Mouse (Mus musculus): Measurements from ENCODE around the gene Gm4707. TPM values are rescaled to one million over a fixed set of nuclear protein-coding genes. Genes with fewer than 3 reads are reported as not detected.

Gm4707 gene
- polyA plus RNA-seq, 1 experiment from 2014 or later: 0.98 TPM

- H3K4me2 ChIP-seq (replicated peaks; ENCODE audit: low read depth): no peak overlapping the region
- WGBS: 93% methylated on average over 1 of the region's 1 CpGs
Observed at GRCm38 (mm10) chr17:71417008-71417407, 42.7 kb downstream of the Gm4707 start.

More at GRCm38 (mm10) chr17:71417008-71417407, 42.7 kb downstream of the Gm4707 start:
- 0 out of 2 replicates have a peak, but pooled peaks cover 4% of the 10 kb centered on the region for H3K9me3 ChIP-seq (ENCODE audit: control insufficient read depth, low read length)
- peaks cover 3% of the 10 kb centered on the region for H3K36me3 ChIP-seq (ENCODE audit: control insufficient read depth, insufficient read depth, low read length)
- H3K4me1 ChIP-seq (replicated peaks; ENCODE audit: control insufficient read depth, insufficient read depth): no peaks in the 10 kb centered on the region
- H3K4me3 ChIP-seq (ENCODE audit: low read depth, low read length): no peak overlapping the region
- TF ChIP-seq CTCF (IDR thresholded peaks at IDR 0.05; ENCODE audit: low read depth): no peak
- no peak for DNase-seq (ENCODE audit: low spot score)
- no peak overlapping the region for H3K9ac ChIP-seq (ENCODE audit: low read length)
- H3K27ac ChIP-seq (replicated peaks): no peak overlapping the region
- no peak for ATAC-seq (ENCODE audit: low FRiP score, low TSS enrichment)
- H3K27me3 ChIP-seq (ENCODE audit: control insufficient read depth, insufficient read depth, low read length): no peaks in the 10 kb centered on the region

Other genes with a start within 250 kb of the Gm4707 start
- 1.4 TPM in 2 replicates for gene Emilin2, start 147.9 kb downstream of the Gm4707 start, polyA plus RNA-seq (2015; fragmentation: Nextera tagmentation; extraction: Ambion mirVana)
- gene Smchd1, start 15.4 kb upstream of the Gm4707 start, polyA plus RNA-seq (2015; fragmentation: Nextera tagmentation; extraction: Ambion mirVana): 21.5 and 22.6 TPM in 2 replicates
- gene Ndc80, start 66.9 kb upstream of the Gm4707 start, polyA plus RNA-seq (2015; fragmentation: Nextera tagmentation; extraction: Ambion mirVana): 9.6 and 11.3 TPM in 2 replicates
- 0.62 and 1.0 TPM in 2 replicates for gene Spdya, start 92.1 kb upstream of the Gm4707 start, polyA plus RNA-seq (2015; fragmentation: Nextera tagmentation; extraction: Ambion mirVana)
- gene Wdr43, start 156.0 kb upstream of the Gm4707 start, polyA plus RNA-seq (2015; fragmentation: Nextera tagmentation; extraction: Ambion mirVana): 28.0 and 30.6 TPM in 2 replicates
- gene Togaram2, start 213.3 kb upstream of the Gm4707 start, polyA plus RNA-seq (2015; fragmentation: Nextera tagmentation; extraction: Ambion mirVana): 0.55 and 0.68 TPM in 2 replicates